11 mouse cellular contexts compared by ENCODE assay signal in genomic region chr17:14532298-14532978, GRCm38 (mm10).
DNase-seq lines count a peak whose midpoint lies in the region; ATAC-seq and TF ChIP-seq lines count a peak whose summit lies in the region.
"Had no signal": no experiment of that assay in that cellular context is flagged by ENCODE, and none has a peak within 500 bp of the region (broad histone marks: within the 10 kb centered on the region; RNA-seq: fewer than 3 reads in every experiment).

No protein-coding gene starts in this region.

- H3K9ac ChIP-seq in embryonic facial prominence, embryonic 14.5 days (ENCODE audit: low read depth, low read length), result no peak overlapping the region
- no peak overlapping the region for H3K9ac ChIP-seq in liver, embryonic 11.5 days (ENCODE audit: low read depth, low read length)
- H3K9ac ChIP-seq: heart, embryonic 15.5 days had no signal

- H3K27ac ChIP-seq in layer of hippocampus, adult 2 months, result peak overlapping the region; percentile 32
- peak overlapping the region; percentile 39; the same call in 1 of the 2 replicates for H3K27ac ChIP-seq in embryonic facial prominence, embryonic 14.5 days (replicated peaks; ENCODE audit: low read depth, low read length)
- H3K27ac ChIP-seq in limb, embryonic 10.5 days, result no peak overlapping the region
- no peak overlapping the region for H3K27ac ChIP-seq in liver, embryonic 11.5 days (ENCODE audit: low read depth, low read length)
- H3K27ac ChIP-seq: heart, embryonic 15.5 days; kidney, postnatal 0 days had no signal

- WGBS in embryonic facial prominence, embryonic 14.5 days, result 55% methylated on average over 8 of the region's 8 CpGs
- WGBS in limb, embryonic 10.5 days, result 90% methylated on average over 8 of the region's 8 CpGs
- 69% methylated on average over 8 of the region's 8 CpGs for WGBS in liver, embryonic 11.5 days

- no peaks in the 10 kb centered on the region; the same call in 1 of the 2 replicates for H3K27me3 ChIP-seq in embryonic facial prominence, embryonic 14.5 days (replicated peaks; ENCODE audit: control insufficient read depth, insufficient read depth, low read length)
- H3K27me3 ChIP-seq in limb, embryonic 10.5 days (ENCODE audit: low read depth, poor library complexity, severe bottlenecking), result no peaks in the 10 kb centered on the region
- H3K27me3 ChIP-seq in liver, embryonic 11.5 days (replicated peaks; ENCODE audit: control insufficient read depth, insufficient read depth, low read length), result no peaks in the 10 kb centered on the region
- H3K27me3 ChIP-seq: heart, embryonic 15.5 days had no signal

- H3K4me2 ChIP-seq in embryonic facial prominence, embryonic 14.5 days (ENCODE audit: low read depth, low read length), result no peak overlapping the region
- H3K4me2 ChIP-seq in liver, embryonic 11.5 days, result no peak overlapping the region
- H3K4me2 ChIP-seq: heart, embryonic 15.5 days had no signal

- no peak for DNase-seq in layer of hippocampus, adult 2 months (ENCODE audit: low spot score in 2 of 2)
- no peak for DNase-seq in layer of hippocampus, postnatal 14 days (ENCODE audit: low spot score in 2 of 2)
- DNase-seq in embryonic facial prominence, embryonic 14.5 days (ENCODE audit: low spot score), result peak; percentile 71
- DNase-seq in heart, adult 8-10 months (ENCODE audit: low spot score), result peak; percentile 35
- DNase-seq in limb, embryonic 10.5 days (ENCODE audit: low spot score), result peak; percentile 20
- DNase-seq in adrenal gland, postnatal 14 days, result no peak
- no peak for DNase-seq in liver, embryonic 11.5 days (ENCODE audit: low spot score)
- DNase-seq: thymus, adult 18-20 months had no signal

- TF ChIP-seq CTCF in layer of hippocampus, adult 2 months (conservative IDR thresholded peaks at IDR 0.05), result no peak

- 0 out of 2 replicates have a peak, but pooled peaks cover 5% of the 10 kb centered on the region for H3K4me1 ChIP-seq in embryonic facial prominence, embryonic 14.5 days (ENCODE audit: control insufficient read depth, insufficient read depth, low read length)
- peaks cover 3% of the 10 kb centered on the region; the same call in 1 of the 2 replicates for H3K4me1 ChIP-seq in limb, embryonic 10.5 days
- no peaks in the 10 kb centered on the region for H3K4me1 ChIP-seq in liver, embryonic 11.5 days (replicated peaks; ENCODE audit: control insufficient read depth, insufficient read depth, low read length)
- H3K4me1 ChIP-seq: heart, embryonic 15.5 days had no signal

- ATAC-seq in embryonic facial prominence, embryonic 14.5 days (ENCODE audit: low read depth), result peak; percentile 77
- no peak for ATAC-seq in liver, embryonic 11.5 days (replicated peaks; ENCODE audit: low FRiP score)

- H3K36me3 ChIP-seq in embryonic facial prominence, embryonic 14.5 days (ENCODE audit: control insufficient read depth, insufficient read depth, low read length), result no peaks in the 10 kb centered on the region
- H3K36me3 ChIP-seq in limb, embryonic 10.5 days, result no peaks in the 10 kb centered on the region
- no peaks in the 10 kb centered on the region for H3K36me3 ChIP-seq in liver, embryonic 11.5 days (ENCODE audit: control insufficient read depth, insufficient read depth, low read length)
- H3K36me3 ChIP-seq: heart, embryonic 15.5 days had no signal

- no peak overlapping the region for H3K4me3 ChIP-seq in layer of hippocampus, adult 2 months
- no peak overlapping the region for H3K4me3 ChIP-seq in embryonic facial prominence, embryonic 14.5 days (ENCODE audit: low read depth, low read length)
- no peak overlapping the region for H3K4me3 ChIP-seq in limb, embryonic 10.5 days
- no peak overlapping the region for H3K4me3 ChIP-seq in liver, embryonic 11.5 days (ENCODE audit: low read depth, low read length)
- H3K4me3 ChIP-seq: erythroblast, embryonic 14.5 days; heart, embryonic 15.5 days had no signal

- H3K9me3 ChIP-seq in embryonic facial prominence, embryonic 14.5 days (ENCODE audit: control insufficient read depth, low read length), result no peaks in the 10 kb centered on the region
- no peaks in the 10 kb centered on the region for H3K9me3 ChIP-seq in limb, embryonic 10.5 days (replicated peaks)
- no peaks in the 10 kb centered on the region for H3K9me3 ChIP-seq in liver, embryonic 11.5 days (ENCODE audit: control insufficient read depth, low read length)
- H3K9me3 ChIP-seq: heart, embryonic 15.5 days had no signal

Comparison
In these comparisons a context has a peak if more than half of its experiments do, and no peak if none do; other contexts are left out.
1. DNase-seq: peak in embryonic facial prominence, embryonic 14.5 days (single experiment), heart, adult 8-10 months (single experiment) and limb, embryonic 10.5 days (single experiment); none in layer of hippocampus, adult 2 months (0 of 2), layer of hippocampus, postnatal 14 days (0 of 2), adrenal gland, postnatal 14 days (single experiment) and liver, embryonic 11.5 days (single experiment).
2. H3K27ac ChIP-seq: peak in layer of hippocampus, adult 2 months (single experiment) and embryonic facial prominence, embryonic 14.5 days (single experiment); none in limb, embryonic 10.5 days (single experiment) and liver, embryonic 11.5 days (single experiment).